Mouse (Mus musculus): ENCODE results near the gene Brwd1.

DNA sequence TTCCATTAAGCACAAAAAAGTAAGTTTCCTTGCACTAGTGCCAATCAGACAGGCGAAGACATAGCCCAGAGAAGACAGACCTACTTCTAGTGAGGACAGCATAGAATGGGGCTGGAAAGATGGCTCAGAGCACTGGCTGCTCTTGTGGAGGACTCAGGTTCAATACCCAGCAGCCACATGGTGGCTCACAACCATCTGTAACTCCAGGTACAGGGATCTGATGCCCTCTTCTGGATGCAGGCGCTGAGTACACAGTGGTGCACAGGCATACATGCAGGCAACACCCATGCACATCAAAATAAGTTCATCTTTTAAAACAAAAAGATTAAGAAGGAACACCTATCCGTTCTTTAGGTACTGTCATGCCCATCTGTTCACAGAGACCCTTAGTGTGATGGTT, 128.0 kb downstream of the Brwd1 start:
- TF ChIP-seq GATA1 (IDR thresholded peaks at IDR 0.05; ENCODE audit: low read length) = no peak
- TF ChIP-seq TAL1 (IDR thresholded peaks at IDR 0.05; ENCODE audit: low read length) = no peak
